Mouse (Mus musculus): ENCODE data around the gene Sptlc3.

DNA sequence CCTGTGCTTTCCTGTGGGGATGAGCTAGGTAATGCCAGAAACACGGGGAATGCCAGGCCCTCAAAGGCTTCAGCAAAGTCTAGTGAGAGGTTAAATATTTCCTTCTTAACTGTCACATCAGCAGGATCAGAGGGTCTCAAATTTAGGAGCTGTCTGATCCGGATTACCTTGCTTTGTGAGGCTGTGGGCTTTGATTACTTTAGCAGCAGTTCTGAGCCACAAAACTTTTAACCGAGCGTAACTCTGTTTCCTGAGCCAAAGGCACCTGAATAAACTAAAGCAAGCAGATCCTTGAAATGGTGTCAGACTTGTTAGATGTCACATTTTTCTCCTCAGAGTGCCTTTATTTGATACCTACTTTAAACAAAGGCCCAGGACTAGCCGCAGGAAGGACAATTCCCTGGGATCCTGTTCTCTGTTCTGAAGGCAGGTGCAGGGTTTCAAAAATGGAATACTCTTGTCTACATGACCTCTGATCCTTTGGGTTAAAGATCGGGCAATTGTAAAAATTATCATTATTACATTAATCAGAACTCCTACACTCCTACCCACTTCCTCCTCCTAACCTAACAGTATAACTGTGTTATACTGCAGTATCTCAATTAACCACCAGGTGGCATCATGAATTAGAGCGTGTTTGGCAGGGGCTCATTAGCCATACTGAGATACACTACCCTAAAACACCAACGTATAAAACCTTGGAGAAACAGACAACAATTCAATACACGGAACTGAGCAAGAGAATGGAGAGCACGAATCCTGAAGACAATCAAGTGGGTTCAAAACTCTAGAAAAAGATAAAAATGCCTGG lies 97.4 kb downstream of the Sptlc3 start:
- TF ChIP-seq EP300 (IDR thresholded peaks at IDR 0.05; ENCODE audit: insufficient read depth, low read depth, low read length) (no peak), CTCF (IDR thresholded peaks at IDR 0.05) (peak; percentile 89)

All from heart, adult 2 months (tissue).